In genomic region chr2:119995391-119996281, GRCm38 (mm10) we compare ENCODE assay signal across 9 mouse cellular contexts. TPM values are rescaled to one million over a fixed set of nuclear protein-coding genes. Genes with fewer than 3 reads are reported as not detected.
A peak's percentile ranks its signal among the peaks of the same experiment; 100 is the strongest.
DNase-seq lines count a peak whose midpoint lies in the region; ATAC-seq lines count a peak whose summit lies in the region.
"Had no signal": no experiment of that assay in that cellular context is flagged by ENCODE, and none has a peak within 500 bp of the region (broad histone marks: within the 10 kb centered on the region; RNA-seq: fewer than 3 reads in every experiment).

No protein-coding gene starts in this region.

- H3K4me3 ChIP-seq in midbrain, embryonic 16.5 days (ENCODE audit: low read depth, low read length) = no peak overlapping the region
- H3K4me3 ChIP-seq: neural tube, embryonic 12.5 days had no signal

- no peak overlapping the region for H3K4me2 ChIP-seq in midbrain, embryonic 16.5 days (ENCODE audit: low read length)
- H3K4me2 ChIP-seq: neural tube, embryonic 12.5 days had no signal

- no peaks in the 10 kb centered on the region for H3K4me1 ChIP-seq in midbrain, embryonic 16.5 days (ENCODE audit: control insufficient read depth, insufficient read depth, low read length)
- H3K4me1 ChIP-seq: neural tube, embryonic 12.5 days had no signal

- no peak overlapping the region for H3K9ac ChIP-seq in midbrain, embryonic 16.5 days (ENCODE audit: low read depth, low read length)
- H3K9ac ChIP-seq: neural tube, embryonic 12.5 days had no signal

- no peaks in the 10 kb centered on the region for H3K9me3 ChIP-seq in midbrain, embryonic 16.5 days (replicated peaks; ENCODE audit: control insufficient read depth, low read length, poor library complexity, severe bottlenecking)
- H3K9me3 ChIP-seq: neural tube, embryonic 12.5 days had no signal

- H3K36me3 ChIP-seq in midbrain, embryonic 16.5 days (ENCODE audit: control insufficient read depth, insufficient read depth, low read length) = no peaks in the 10 kb centered on the region
- H3K36me3 ChIP-seq: neural tube, embryonic 12.5 days had no signal

- H3K27ac ChIP-seq in midbrain, embryonic 16.5 days (ENCODE audit: low read length) = peak overlapping the region; percentile 60
- H3K27ac ChIP-seq: neural tube, embryonic 12.5 days had no signal

- H3K27me3 ChIP-seq in midbrain, embryonic 16.5 days (ENCODE audit: control insufficient read depth, insufficient read depth, low read depth, low read length) = no peaks in the 10 kb centered on the region
- H3K27me3 ChIP-seq: neural tube, embryonic 12.5 days had no signal

- ATAC-seq in midbrain, embryonic 16.5 days = no peak

- peak; percentile 20 for DNase-seq in right cerebral cortex, adult 18-20 months
- no peak for DNase-seq in right cerebral cortex, adult 2 months (ENCODE audit: low spot score in 2 of 2)
- DNase-seq in heart, adult 18-20 months = peak; percentile 43 to 48
- peak; percentile 33 for DNase-seq in kidney, adult 9 months
- no peak for DNase-seq in natural killer cell, adult 2 months (ENCODE audit: low spot score in 2 of 2)
- no peak for DNase-seq in spleen, postnatal 10 days (ENCODE audit: low spot score in 2 of 2)
- no peak for DNase-seq in ovary, postnatal 10 days (ENCODE audit: low spot score)

- WGBS in midbrain, embryonic 16.5 days = 65% methylated on average over 9 of the region's 9 CpGs

RNA-seq across cellular contexts. Expression of gene Mapkbp1, which starts 23.1 kb away (rescaled TPM):
- total RNA-seq in heart, adult 18-20 months (2021) = 1 to 10 TPM; 6.1 to 8.2 TPM
- polyA plus RNA-seq in midbrain, embryonic 16.5 days (2015; fragmentation: Nextera tagmentation; extraction: Ambion mirVana) = 8.3 and 9.3 TPM in 2 replicates

RNA-seq across cellular contexts. Expression of gene Jmjd7, which starts 31.6 kb away (rescaled TPM):
- 1 to 10 TPM; 6.1 to 7.9 TPM for total RNA-seq in heart, adult 18-20 months (2021)
- 16.7 and 19.7 TPM in 2 replicates for polyA plus RNA-seq in midbrain, embryonic 16.5 days (2015; fragmentation: Nextera tagmentation; extraction: Ambion mirVana)

RNA-seq across cellular contexts. Expression of gene Gm28042, which starts 31.7 kb away (rescaled TPM):
- under 1 TPM; 0.57 to 0.72 TPM for total RNA-seq in heart, adult 18-20 months (2021)
- 4.6 and 6.3 TPM in 2 replicates for polyA plus RNA-seq in midbrain, embryonic 16.5 days (2015; fragmentation: Nextera tagmentation; extraction: Ambion mirVana)

RNA-seq across cellular contexts. Expression of gene Pla2g4b, which starts 37.6 kb away (rescaled TPM):
- 1 to 10 TPM in 1 of 2 experiments, under 1 TPM in 1; 0.72 to 1.7 TPM for total RNA-seq in heart, adult 18-20 months (2021)
- 3.9 and 5.0 TPM in 2 replicates for polyA plus RNA-seq in midbrain, embryonic 16.5 days (2015; fragmentation: Nextera tagmentation; extraction: Ambion mirVana)

Comparison
In these comparisons a context has a peak if more than half of its experiments do, and no peak if none do; other contexts are left out.
1. DNase-seq: peak in right cerebral cortex, adult 18-20 months (single experiment), heart, adult 18-20 months (2 of 2) and kidney, adult 9 months (single experiment); none in right cerebral cortex, adult 2 months (0 of 2), natural killer cell, adult 2 months (0 of 2), spleen, postnatal 10 days (0 of 2) and ovary, postnatal 10 days (single experiment).